Mouse (Mus musculus): ENCODE data around the gene Ccdc117.
A peak's percentile ranks its signal among the peaks of the same experiment; 100 is the strongest.
"Not testable (repeated sequence)": the region's sequence is repeated elsewhere in the genome, so short reads cannot be mapped to it uniquely, and the experiment has no call there.

Gene Ccdc117

DNA sequence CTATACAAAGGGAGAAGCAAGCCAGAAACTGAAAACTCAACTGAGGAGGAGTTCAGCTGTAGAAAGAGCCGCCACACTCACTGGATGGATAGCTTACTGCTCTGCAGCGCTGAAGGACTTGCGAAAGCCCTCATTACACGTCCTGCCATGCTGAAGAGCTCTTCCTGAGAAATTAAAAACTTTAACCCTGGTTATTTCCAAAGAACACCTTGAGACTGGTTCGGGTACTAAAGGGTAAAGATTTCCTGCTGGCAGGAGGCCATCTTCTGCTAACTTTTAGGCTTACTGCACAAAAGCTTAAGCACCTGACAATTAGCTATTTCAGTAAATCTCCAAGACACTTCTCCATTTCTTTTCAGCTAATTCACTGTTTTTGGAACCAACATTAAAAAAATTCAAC lies 11.8 kb downstream of the Ccdc117 start:
- peak; percentile 56 to 66 for DNase-seq

- DNase-seq = peak; percentile 52 to 61
Observed at GRCm38 (mm10) chr11:5528841-5529240, 13.1 kb downstream of the Ccdc117 start.

GRCm38 (mm10) chr11:5527865-5528523 lies 14.0 kb downstream of the Ccdc117 start:
- no peak for DNase-seq

DNA sequence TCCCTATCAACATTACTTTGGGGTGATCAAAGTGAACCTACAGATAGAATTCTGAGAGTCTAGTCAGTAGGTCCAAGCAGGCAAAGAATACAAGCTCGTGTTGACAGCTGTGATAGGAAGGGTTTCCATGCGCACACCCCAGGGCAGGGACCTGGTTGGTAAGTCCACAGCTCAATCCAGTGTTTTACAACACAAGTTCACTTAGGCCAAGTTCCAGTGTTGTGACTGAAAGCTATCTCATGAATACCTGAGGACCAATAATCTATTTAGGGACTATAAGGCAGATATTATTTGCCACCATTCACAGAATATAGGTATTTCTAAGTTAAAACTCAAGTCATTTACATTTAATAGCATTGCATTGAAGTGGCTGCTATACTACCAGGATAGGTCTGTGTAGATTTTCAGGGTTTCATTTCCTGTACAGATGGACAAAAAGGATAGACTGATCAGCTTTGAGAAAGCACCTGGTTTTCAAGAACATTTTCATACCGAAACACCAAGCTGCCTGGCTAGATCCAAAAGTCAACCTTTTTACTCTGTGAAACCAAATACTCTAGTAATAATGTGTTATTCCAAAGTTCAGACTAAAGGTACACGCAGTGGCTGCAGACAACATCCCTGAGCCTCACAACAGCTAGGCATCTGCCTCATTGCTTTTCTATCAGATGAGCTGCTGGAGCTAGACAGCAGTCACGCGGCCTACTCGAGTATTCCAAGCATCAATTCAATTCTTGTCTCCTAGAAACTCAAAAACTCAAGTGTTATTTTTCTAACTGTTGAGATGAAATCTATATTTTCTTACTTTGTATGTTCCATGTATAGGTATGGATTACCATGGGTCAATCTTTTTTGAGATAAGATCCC lies 15.2 kb downstream of the Ccdc117 start:
- DNase-seq = no peak

DNA sequence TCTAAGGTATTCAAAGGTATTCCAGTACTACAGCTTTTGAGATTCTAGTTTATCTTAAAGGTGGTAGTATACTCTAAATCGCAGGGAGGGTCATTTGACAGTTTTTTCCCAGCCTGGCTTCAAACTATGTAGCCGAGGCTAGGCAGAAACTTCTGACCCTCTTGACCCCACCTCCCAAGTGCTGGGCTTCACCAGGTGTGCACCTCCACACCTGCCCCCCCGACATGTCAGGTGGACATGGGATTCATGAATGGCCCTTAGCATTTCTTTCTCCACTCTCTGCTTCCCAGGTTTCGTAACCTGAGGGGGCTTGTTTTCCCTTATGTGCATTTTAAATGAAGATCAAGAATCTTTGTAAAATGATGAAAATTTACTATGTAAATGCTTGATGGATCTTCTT lies 16.6 kb downstream of the Ccdc117 start:
- peak in 1 of 2 experiments; percentile 34 for DNase-seq

DNA sequence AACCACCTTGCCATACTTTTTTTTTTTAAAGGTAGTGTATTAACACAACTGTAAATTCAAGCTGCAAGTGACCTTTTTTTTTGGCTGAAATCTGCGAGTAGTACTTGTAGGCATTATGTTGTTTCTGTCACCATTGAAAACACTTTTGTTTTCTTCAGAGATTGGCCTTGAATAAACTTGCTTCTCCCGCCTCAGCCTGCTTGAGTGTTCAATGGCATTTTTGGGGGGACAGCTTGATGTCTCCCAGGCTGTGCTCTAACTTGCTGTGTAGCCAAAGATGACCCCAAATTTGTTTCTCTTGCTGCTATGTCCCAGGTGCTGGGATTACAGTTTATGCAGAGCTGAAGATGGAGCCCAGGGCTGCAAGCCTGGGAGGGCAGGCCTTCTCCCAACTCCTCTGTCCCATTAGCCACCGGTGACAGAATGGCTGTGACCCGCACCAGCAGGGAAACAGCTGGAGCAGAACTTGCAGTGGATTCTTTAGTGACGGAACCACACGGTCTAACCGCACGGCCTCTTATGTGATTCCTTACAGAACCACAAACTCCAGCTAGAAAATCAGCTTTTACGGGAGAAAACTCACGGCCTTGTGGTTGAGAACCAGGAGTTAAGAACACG lies 19.1 kb downstream of the Ccdc117 start:
- DNase-seq = peak in 1 of 2 experiments; percentile 41

DNA sequence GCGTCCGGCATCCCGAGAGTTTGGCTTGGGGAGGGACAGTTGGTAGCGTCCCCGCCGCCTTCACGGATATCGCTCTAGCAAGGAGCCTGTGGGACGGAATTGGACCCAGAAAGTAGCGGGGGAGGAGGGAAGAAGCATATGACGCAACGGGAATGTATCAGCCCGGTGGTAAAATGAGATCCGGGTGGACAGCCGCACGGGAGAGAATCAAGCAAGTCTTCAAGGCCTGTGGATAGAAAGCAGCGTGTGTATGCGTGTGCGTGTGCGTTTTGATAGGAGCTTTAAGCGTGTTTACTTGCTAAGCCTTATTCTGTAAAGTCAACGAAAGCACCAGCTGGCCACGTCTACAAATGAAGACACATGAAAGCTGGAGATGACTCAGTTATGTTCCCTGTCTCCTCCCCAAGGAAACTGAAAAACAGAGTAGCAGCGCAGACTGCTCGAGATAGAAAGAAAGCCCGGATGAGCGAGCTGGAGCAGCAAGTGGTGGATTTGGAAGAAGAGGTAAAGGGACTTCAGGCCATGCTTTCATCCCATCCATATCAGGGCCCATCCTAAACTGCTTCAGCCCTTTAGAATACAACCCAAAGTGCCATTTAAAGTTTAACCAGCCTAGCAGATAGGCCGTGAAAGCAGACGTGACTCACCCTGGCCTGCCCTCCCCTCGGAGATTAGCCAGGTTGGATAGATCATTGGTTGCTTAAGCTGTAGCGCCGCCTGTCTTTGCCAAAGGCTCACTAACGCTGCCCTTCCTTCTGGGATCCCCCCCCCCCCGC lies 20.3 kb downstream of the Ccdc117 start:
- peak; percentile 82 to 90 for DNase-seq

- DNase-seq = no peak
Observed at GRCm38 (mm10) chr11:5521266-5521515, 20.8 kb downstream of the Ccdc117 start.

DNA sequence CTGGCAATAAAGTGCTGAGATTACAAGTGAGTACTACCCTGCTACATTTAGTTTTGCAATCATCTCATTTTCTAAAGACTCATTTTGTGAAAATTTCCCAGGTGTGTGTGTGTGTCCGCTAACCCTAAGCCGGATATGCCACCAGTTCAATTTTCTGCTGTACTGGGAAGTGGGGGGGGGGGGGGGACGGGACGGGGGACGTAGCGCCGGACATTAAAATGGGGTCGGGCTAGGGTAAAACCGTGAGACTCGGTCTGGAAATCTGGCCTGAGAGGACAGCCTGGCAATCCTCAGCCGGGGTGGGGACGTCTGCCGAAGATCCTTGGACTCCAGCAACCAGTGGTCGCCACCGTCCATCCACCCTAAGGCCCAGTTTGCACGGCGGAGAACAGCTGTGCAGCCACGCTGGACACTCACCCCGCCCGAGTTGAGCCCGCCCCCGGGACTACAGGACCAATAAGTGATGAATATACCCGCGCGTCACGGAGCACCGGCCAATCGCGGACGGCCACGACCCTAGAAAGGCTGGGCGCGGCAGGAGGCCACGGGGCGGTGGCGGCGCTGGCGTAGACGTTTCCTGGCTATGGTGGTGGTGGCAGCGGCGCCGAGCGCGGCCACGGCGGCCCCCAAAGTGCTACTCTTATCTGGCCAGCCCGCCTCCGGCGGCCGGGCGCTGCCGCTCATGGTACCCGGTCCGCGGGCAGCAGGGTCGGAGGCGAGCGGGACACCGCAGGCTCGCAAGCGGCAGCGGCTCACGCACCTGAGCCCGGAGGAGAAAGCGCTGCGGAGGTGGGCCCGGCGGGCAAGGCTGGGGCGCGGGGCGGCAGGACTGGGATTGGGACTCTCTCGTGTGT lies 21.3 kb downstream of the Ccdc117 start, which contains the start of gene Xbp1:
TSS of gene Xbp1 (plus strand) at position 248 of the 854 bp plus-strand sequence.
- DNase-seq = peak; percentile 99 to 100

DNA sequence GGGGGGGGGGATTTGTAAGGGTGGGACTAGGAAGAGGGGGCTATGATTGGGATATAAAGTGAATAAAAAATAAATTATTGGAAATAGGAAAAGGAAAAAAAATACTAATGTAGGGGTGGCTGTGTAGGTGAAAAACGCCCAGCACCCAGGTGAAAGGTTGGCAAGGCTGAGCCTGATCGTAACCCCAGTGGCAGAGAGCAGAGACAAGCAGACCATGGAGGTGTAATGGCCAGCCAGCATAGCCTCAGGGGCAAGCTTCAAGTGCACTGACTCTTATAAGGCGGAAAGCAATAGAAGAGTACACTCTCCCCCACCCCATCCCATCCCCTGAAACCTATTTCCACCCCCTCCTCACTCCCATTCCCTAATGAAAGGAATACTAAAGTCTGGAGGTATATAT lies 22.3 kb downstream of the Ccdc117 start:
- DNase-seq = peak in 1 of 2 experiments; percentile 38

- no peak for DNase-seq
Observed at GRCm38 (mm10) chr11:5517346-5517745, 24.6 kb downstream of the Ccdc117 start.

DNA sequence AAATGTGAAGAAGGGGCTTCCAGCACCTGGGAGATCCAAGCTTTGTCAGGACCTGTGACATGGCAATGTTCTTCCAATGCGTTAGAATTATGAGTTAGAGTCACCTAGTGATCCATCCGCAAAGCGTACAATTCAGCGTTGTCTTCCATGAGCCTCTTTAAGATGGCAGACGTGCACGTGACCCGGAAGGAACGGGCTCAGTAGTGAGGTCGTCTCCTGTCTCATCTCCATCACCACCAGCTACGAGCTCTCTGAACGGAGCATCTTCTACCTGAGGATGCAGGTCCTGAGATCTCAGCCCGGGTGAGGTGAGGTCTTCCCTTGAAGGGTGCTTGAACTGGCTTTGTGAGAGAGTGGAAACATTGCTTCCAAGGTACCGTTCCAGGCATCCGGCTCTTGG lies 25.4 kb downstream of the Ccdc117 start:
- DNase-seq = no peak

- DNase-seq = no peak
Observed at GRCm38 (mm10) chr11:5516151-5516550, 25.8 kb downstream of the Ccdc117 start.

DNA sequence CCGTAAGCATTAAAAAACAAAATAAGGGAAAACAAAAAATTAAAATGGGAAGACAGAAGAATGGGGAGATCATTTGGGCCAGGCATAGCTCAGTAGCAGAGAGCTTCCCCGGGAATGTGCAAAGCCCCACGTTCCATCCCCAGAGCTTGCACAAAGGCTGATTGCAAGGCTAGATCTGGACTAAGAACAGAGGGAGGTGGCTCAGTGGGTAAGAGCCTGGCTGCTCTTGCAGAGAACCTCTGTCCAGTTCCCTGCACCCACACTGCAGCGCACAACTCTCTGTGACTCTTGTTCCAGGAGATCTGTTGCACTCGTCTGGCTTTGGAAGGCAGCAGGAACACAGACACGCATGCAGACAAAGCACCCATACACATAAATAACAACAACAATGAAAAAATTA lies 26.3 kb downstream of the Ccdc117 start:
- DNase-seq = no peak

GRCm38 (mm10) chr11:5515196-5515595 lies 26.8 kb downstream of the Ccdc117 start:
- no peak for DNase-seq

GRCm38 (mm10) chr11:5514091-5514490 lies 27.9 kb downstream of the Ccdc117 start:
- no peak for DNase-seq

DNA sequence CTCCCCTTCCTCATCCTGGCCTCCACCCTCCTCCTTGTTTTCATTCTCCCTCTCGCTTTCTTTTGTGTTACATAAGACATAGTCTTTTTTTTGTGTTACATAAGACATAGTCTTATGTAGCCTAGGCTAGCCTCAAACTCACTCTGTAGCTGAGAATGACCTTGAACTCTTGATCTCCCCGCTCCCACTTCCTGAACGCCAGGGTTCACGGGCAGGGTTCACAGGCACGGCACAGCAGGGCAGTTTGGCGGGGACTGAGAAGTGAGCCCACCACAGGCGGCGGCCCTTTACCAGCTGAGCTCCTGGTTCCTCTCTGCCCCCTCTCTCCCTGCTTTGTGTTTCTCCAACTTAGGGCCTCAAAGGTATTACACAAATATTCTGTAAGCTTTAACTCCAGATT lies 29.0 kb downstream of the Ccdc117 start:
- no peak for DNase-seq

DNA sequence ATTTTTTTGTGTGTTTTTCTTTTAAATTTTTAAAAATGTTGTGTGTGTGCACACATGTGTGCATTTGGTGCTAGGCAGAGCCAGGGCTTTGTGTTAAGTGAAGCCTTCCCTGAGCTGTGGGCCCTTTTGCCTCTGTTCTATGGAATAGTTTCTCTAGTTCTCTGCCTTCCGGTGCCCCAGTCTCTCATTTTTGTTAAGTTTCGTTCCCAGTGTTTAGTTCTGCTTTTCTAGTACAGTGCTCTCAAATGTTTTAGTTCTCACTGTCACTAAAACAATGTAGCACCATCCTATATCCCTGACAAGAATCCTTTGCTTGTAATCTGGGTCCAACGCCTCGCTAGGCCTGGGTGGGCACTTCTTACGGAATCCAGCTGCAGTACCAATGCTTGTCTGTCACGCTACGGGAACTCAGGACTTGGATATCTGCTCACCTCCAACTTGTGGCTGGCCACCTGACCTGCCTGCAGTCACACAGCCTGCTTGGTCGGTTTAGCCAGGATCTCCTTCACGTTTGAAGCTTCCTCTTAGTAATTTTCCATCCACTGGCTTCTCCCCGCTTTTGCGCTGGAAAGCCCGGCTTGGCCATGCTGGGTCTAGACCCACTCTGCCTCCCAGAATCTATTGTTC lies 29.8 kb downstream of the Ccdc117 start:
- DNase-seq = peak; percentile 49 to 78

- DNase-seq = not testable (repeated sequence)
Observed at GRCm38 (mm10) chr11:5510686-5511085, 31.3 kb downstream of the Ccdc117 start.

DNA sequence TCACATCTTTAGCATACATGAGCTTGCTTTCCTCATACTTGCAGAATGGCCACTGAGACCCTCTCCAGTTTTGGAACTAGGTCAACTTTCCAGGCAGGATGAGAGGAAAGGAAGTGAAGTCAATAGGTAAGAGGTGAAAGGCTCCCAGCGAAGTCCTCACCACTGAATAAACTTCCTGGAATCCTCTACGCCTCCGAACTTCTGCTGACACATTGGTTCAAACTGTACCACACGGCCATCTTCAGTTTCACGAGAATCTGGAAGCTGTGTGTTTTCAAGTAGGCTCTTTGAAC lies 31.9 kb downstream of the Ccdc117 start:
- no peak for DNase-seq

- DNase-seq = no peak
Observed at GRCm38 (mm10) chr11:5509215-5510098, 32.5 kb downstream of the Ccdc117 start.

Measured in kidney, postnatal 25 days (tissue).